Mouse (Mus musculus): ENCODE measurements at regions not wholly inside any gene's neighbourhood (a gene's known extent, or its start where the extent isn't known, plus 50 kb on each side); places are given as distances from the start of the nearest gene placed in this dataset.

- TF ChIP-seq CTCF (IDR thresholded peaks at IDR 0.05; ENCODE audit: low read depth), result no peak
- TF ChIP-seq EP300 (IDR thresholded peaks at IDR 0.05; ENCODE audit: low read depth), result no peak
These were observed 167.9 kb upstream of the Stac start for GRCm38 (mm10) chr9:111858051-111858450.

All from heart, postnatal 0 days (tissue).